Mouse (Mus musculus) heart, adult 2 months (tissue): Measurements from ENCODE around the gene Pgk1. TPM values are rescaled to one million over a fixed set of nuclear protein-coding genes. Genes with fewer than 3 reads are reported as not detected.

Experiments
- DNase-seq, 2 experiments: peaks; one replicate each; pipeline ENCODE4 v3.0.0; 2021
- H3K27ac ChIP-seq: fragments of 200-600 bp; 2 replicates; pipeline ENCODE4 v1.8.1; 2022
- H3K27me3 ChIP-seq: fragments of 200-500 bp; 2 replicates; pipeline ENCODE4 v1.6.1; 2012; ENCODE audit warnings: mild to moderate bottlenecking, low read length, inconsistent platforms, mixed read lengths; ENCODE audit not compliant: control insufficient read depth, insufficient read depth
- H3K36me3 ChIP-seq: fragments of 200-500 bp; 2 replicates; pipeline ENCODE4 v1.6.1; 2012; ENCODE audit warnings: low read length, inconsistent platforms; ENCODE audit not compliant: control insufficient read depth, insufficient read depth
- H3K4me1 ChIP-seq: fragments of 200-500 bp; 2 replicates; pipeline ENCODE4 v1.6.1; 2011; ENCODE audit warnings: low read length; ENCODE audit not compliant: control insufficient read depth, insufficient read depth
- H3K4me3 ChIP-seq: fragments of 200-600 bp; 2 replicates; pipeline ENCODE4 v1.8.1; 2022
- H3K79me2 ChIP-seq: fragments of 200-500 bp; replicated peaks from 2 replicates; pipeline ENCODE4 v1.6.1; 2012; ENCODE audit warnings: mild to moderate bottlenecking, inconsistent platforms, low read length, moderate library complexity, mixed read lengths; ENCODE audit not compliant: control insufficient read depth, insufficient read depth
- H3K9ac ChIP-seq: fragments of 200-500 bp; 2 replicates; pipeline ENCODE4 v1.6.1; 2012; ENCODE audit warnings: low read depth, mild to moderate bottlenecking, control low read depth, inconsistent platforms, low read length, mixed read lengths
- CTCF ChIP-seq: fragments of 200-600 bp; IDR thresholded peaks from 2 replicates; pipeline ENCODE4 v1.8.1; 2022; ENCODE audit warnings: antibody characterized with exemption, mild to moderate bottlenecking, moderate library complexity
- EP300 ChIP-seq: fragments of 200-500 bp; IDR thresholded peaks from 2 replicates; pipeline ENCODE4 v1.6.1; 2011; ENCODE audit warnings: low read depth, low read length, control low read depth; ENCODE audit not compliant: insufficient read depth
- POLR2A ChIP-seq: fragments of 200-500 bp; IDR thresholded peaks from 2 replicates; pipeline ENCODE4 v1.6.1; 2011; ENCODE audit warnings: mild to moderate bottlenecking, low read depth, low read length, control low read depth; ENCODE audit not compliant: insufficient read depth
- WGBS: fragments of 180-500 bp; shearing (Covaris S2); methylation state at CpG from one replicate; pipeline ENCODE4 v1.1.7; 2018; 5-methylcytosine and 5-hydroxymethylcytosine counted together
- intact Hi-C: fragments of 180-260 bp; cut with DNase I; formaldehyde crosslinking; loops from one replicate; pipeline ENCODE4 v1.15.1; 2025
- polyA plus RNA-seq: library from polyadenylated mRNA; depleted of rRNA; stranded (reverse); fragments of >200 nt; gene quantifications from 2 replicates; pipeline ENCODE4 v1.2.3, GENCODE M21; 2012; rRNA removed
- total RNA-seq, 2 experiments: library from RNA; stranded (reverse); gene quantifications; 2 replicates each; pipeline ENCODE4 v1.2.3; 2021

The Pgk1 gene
- total and polyA plus RNA-seq, 3 experiments = 237 to 456 (median 424) TPM

DNA sequence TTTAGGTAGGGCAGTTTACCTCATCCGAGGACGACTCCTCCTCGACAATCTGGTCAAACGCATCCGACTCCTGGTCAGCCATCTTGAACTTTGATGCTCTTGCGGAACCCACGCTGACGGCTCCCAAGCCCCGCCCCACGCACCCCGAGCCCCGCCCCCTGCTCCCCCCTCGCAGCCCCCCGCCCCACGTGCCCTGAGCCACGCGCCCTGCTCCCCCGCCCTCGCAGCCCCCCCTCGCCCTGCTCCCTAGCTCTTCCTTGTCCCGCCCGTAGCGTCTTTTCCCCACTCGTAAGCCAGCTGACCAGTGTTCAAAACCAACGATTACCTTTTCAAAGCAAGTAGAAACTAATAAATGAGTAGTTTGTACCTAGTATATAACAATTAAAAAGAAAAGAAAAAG, 34.2 kb downstream of the Pgk1 start, which contains the start of gene Taf9b:
Taf9b (minus strand) TSS at position 101 of the 400 bp plus-strand sequence.
- Histone ChIP-seq H3K4me3 (peak within 1 kb of the TSS; percentile 65), H3K27ac (no peak within 1 kb of the TSS; the same call in 1 of the 2 replicates), H3K4me1 (no peaks in the 10 kb centered on the region; the same call in 1 of the 2 replicates), H3K9ac (no peak within 1 kb of the TSS), H3K36me3 (no peaks in the 10 kb centered on the region), H3K27me3 (no peaks in the 10 kb centered on the region), H3K79me2 (no peaks in the 10 kb centered on the region)
- intact Hi-C loops = no loop called here
- WGBS = 90% methylated on average over 25 of the region's 25 CpGs
- no peak for DNase-seq
- TF ChIP-seq POLR2A = no peak
- TF ChIP-seq EP300 = no peak
- TF ChIP-seq CTCF = no peak

Other genes with a start within 250 kb of the Pgk1 start
- 10 to 100 TPM; 44.0 to 58.3 TPM for gene Magt1, start 175.2 kb upstream of the Pgk1 start, total RNA-seq
- gene Magt1, start 175.2 kb upstream of the Pgk1 start, polyA plus RNA-seq = 6.6 and 19.1 TPM in 2 replicates
- 1,000 to 10,000 TPM; 1,564 to 1,777 TPM for gene Cox7b, start 171.4 kb upstream of the Pgk1 start, total RNA-seq
- 885 and 1,489 TPM in 2 replicates for gene Cox7b, start 171.4 kb upstream of the Pgk1 start, polyA plus RNA-seq
- 1 to 10 TPM; 6.7 to 7.3 TPM for gene Atp7a, start 159.8 kb upstream of the Pgk1 start, total RNA-seq
- gene Atp7a, start 159.8 kb upstream of the Pgk1 start, polyA plus RNA-seq = 1.6 and 3.6 TPM in 2 replicates
- gene Tlr13, start 43.9 kb upstream of the Pgk1 start, total RNA-seq = 1 to 10 TPM; 1.7 to 1.8 TPM
- gene Tlr13, start 43.9 kb upstream of the Pgk1 start, polyA plus RNA-seq = 0.57 and 0.82 TPM in 2 replicates
- 10 to 100 TPM in 1 of 2 experiments, 1 to 10 TPM in 1; 8.2 to 10.1 TPM for gene Taf9b, start 34.1 kb downstream of the Pgk1 start, total RNA-seq
- 8.0 and 13.5 TPM in 2 replicates for gene Taf9b, start 34.1 kb downstream of the Pgk1 start, polyA plus RNA-seq
- not detected for gene Fnd3c2, start 68.3 kb downstream of the Pgk1 start, total RNA-seq
- gene Fnd3c2, start 68.3 kb downstream of the Pgk1 start, polyA plus RNA-seq = not detected in 2 replicates